Mouse (Mus musculus) heart, postnatal 14 days (tissue): ENCODE measurements around the gene 1700069L16Rik. TPM values are rescaled to one million over a fixed set of nuclear protein-coding genes. Genes with fewer than 3 reads are reported as not detected.

Experiments used
- DNase-seq, 2 experiments: peaks; one replicate each; pipeline ENCODE4 v3.0.0; 2021 to 2022
- intact Hi-C: fragments of 180-260 bp; cut with DNase I; formaldehyde crosslinking; loops from one replicate; pipeline ENCODE4 v1.15.1; 2025
- long read RNA-seq, 2 experiments: library from polyadenylated mRNA; stranded (forward); transcript quantifications; one replicate each; pipeline ENCODE4 v2.0.0; 2021
- total RNA-seq, 2 experiments: library from RNA; stranded (reverse); gene quantifications; 2 replicates each; pipeline ENCODE4 v1.2.3; 2021

Gene 1700069L16Rik
- not detected for total RNA-seq
- long read RNA-seq, experiment 1 = 0 reads
- long read RNA-seq, experiment 2 = 0 reads

DNA sequence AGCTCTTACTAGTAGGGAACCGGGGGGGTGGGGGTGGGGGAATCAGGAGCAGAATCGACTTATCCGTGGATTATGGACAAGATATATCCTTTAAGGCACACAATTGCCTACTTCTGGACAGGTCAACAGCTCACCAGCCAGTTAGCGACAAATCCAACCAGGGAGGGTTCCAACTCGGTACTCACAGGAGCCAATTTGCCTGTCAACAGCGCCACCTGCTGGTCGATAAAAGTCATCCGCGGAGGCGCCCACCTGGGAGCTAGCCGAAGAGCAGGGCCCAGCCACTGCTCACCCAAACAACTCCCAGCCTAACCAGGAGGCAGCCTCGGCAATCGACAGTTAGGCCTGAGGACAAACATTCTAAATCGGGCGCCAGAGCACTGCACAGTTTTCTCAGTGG is at the start of gene 1700069L16Rik:
Gene 1700069L16Rik, minus strand, starts transcription at position 327 of the 400 bp plus-strand sequence.
- peak; percentile 82 to 90 for DNase-seq
- intact Hi-C loops = loop anchor here (1.0 to 5.0 kb wide), 4 partner anchors 72 to 358 kb away; partner anchors contain the start of gene Cmklr1

- intact Hi-C loops = loop anchor here (1.0 to 2.0 kb wide), 2 partner anchors 42 to 181 kb away; no protein-coding TSS in a partner anchor
- peak; percentile 91 to 94 for DNase-seq
Measured at GRCm38 (mm10) chr5:113773664-113774063, 49.1 kb upstream of the 1700069L16Rik start.

DNA sequence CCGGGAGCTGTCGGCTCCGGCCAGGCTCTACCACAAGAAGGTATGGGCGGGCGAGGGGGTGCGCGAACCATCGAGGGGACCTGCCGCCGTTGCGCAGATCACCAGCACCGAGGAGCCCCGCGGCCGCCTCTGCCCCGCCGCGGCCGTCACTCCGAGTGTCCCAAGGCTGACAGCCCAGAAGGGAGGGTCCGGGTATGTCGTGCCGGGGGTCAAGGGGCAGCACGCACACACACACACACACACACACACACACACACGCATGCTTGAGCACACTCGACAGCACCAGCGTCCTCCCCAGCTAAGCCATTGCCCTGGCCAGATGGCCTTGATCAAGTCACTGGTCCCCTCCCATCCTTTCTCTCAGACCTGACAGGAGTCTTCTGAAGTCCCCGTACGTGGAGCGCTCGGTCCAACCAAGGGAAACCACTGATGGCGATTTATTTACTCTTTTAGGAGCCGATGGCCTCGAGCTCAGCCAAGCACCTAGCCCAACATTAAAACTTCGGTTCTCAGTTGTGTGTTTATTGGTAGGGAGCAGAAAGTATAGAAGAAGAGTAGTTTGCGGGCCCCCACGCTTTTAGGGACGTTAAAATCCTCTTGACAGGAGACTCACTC is 48.4 kb upstream of the 1700069L16Rik start:
- DNase-seq = no peak
- intact Hi-C loops = loop anchor here (2.0 kb wide), 1 partner anchor 182 kb away; no protein-coding TSS in a partner anchor

- intact Hi-C loops = loop anchor here (2.0 kb wide), 1 partner anchor 182 kb away; no protein-coding TSS in a partner anchor
- peak; percentile 98 to 99 for DNase-seq
Measured at GRCm38 (mm10) chr5:113772450-113772895, 47.9 kb upstream of the 1700069L16Rik start, which contains the start of the genes Sart3 and Iscu. Gene Sart3 (minus strand): TSS chr5:113772510. Gene Iscu (plus strand): TSS chr5:113772748.

GRCm38 (mm10) chr5:113771213-113772162 is 46.9 kb upstream of the 1700069L16Rik start:
- peak; percentile 82 to 85 for DNase-seq
- intact Hi-C loops = loop anchor here (2.0 kb wide), 1 partner anchor 183 kb away; no protein-coding TSS in a partner anchor

DNA sequence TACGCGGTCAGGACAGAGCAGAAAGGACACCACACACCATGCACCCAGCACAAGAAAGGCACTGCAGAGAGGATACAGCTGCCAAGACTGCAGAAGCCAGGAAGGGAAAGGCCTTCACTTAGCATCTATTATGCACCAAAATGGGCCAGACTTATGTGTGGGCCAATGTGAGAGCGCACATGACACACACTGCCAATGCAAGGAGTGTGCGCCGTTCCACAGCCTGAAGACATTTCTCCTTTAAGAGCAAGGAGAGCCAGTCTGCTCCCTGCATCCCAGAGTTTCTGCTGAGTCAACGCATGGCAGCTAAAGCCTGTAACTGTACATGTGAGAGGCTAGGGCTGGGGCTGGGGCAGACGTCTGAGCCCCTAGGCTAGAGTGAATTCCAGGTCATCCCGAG is 44.2 kb upstream of the 1700069L16Rik start:
- intact Hi-C loops = loop anchor here (2.0 kb wide), 1 partner anchor 32 kb away; no protein-coding TSS in a partner anchor
- DNase-seq = no peak

DNA sequence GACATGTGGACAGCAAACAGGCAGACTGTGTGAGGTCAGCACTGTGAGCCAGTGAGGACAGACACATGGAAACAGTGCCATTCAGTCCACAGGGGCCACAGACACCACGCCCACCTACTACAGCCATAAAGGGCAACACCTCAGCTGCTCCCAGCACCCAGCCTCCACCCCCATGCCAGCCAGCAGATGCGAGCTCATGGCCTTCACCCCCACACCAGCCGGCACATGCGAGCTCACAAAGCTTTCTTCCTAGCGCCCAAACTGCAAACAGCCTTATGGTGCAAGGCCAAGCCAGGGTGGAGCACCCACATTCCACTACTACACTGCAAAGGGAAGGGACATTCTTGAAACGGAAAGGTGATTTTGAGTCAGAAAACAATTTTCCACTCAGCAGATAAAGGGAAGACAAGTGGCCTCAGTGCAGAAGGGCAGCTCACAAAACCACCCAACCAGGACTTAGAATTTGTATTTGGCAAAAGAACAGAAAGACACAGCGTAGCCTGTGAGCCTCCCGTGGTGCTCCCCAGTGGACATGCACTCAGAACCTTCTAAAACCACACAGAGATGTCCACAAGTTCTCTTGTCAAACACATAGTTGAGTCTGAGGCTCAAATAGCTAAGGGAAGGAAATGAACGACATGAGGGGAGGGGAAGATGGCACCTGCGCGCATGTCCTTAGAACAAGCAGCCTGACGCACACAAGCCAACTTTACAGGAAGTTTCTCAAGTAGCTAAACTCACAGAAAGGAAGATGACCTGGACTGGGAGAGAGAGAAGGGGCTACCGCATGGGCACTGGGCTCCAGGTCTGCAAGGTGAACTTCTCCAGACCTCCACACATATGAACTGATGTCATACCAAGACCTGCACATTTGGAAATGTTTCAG is 41.3 kb upstream of the 1700069L16Rik start:
- no peak for DNase-seq
- intact Hi-C loops = no loop called here

GRCm38 (mm10) chr5:113764426-113764825 is 39.9 kb upstream of the 1700069L16Rik start:
- DNase-seq = no peak
- intact Hi-C loops = no loop called here

GRCm38 (mm10) chr5:113761585-113761984 is 37.0 kb upstream of the 1700069L16Rik start:
- no peak for DNase-seq
- intact Hi-C loops = no loop called here

- intact Hi-C loops = no loop called here
- no peak for DNase-seq
Measured at GRCm38 (mm10) chr5:113755347-113756030, 30.9 kb upstream of the 1700069L16Rik start.

- intact Hi-C loops = no loop called here
- no peak for DNase-seq
Measured at GRCm38 (mm10) chr5:113751521-113752157, 27.1 kb upstream of the 1700069L16Rik start.

DNA sequence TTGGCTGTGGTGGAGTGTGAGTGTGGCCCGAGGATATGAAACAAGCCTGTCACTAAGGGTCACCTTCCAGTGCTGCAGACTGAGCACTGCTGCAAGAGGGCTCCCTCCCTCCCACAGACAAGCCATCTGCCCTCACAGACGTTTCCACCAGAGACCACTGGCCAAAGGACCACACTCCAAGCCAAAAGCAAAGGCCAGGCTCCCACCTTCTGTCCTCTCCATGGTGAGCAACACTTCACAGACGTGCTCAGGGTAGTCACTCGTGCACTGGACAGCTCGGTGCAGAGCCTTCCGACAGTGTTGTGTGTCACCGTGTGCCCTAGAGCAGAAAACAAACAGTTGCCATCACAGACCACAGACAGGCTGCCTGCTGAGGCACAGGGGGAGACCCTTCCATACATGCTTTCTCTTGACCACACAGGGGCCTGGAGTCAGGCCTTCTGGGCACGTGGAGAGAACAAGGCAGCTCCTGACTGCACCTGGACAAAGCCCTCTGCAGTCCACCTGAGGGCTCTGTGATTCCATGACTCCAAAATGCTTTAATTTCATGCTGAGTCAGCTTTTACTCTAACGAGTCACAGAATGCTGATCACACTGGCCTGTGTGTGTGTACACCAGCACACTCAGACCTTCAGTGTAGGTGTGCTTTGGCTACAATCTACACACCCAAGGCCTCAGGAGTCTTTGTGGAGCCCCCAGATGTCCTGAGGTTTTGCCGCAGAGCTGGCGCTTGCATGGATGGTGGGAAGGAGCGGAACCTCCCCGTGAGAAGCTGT is 24.2 kb upstream of the 1700069L16Rik start:
- no peak for DNase-seq
- intact Hi-C loops = no loop called here

DNA sequence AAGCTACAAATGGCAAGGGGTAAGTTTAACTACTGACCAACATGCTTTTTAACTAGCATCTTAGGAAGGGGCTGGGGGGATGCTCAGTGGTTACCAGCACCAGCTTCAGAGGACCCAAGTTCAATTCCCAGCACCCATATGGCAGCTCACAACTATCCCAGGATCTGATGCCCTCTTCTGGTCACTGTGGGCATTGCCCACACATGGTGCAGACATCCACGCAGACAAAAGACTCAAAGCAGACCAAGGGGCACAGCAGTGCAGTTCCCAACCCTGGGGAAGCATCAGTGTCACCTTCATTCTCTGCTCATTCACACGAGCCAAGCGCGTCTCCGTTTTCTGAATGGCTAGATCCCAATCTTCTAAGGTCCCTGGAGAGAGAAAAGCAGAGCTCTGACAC is 23.1 kb upstream of the 1700069L16Rik start:
- no peak for DNase-seq
- intact Hi-C loops = no loop called here

DNA sequence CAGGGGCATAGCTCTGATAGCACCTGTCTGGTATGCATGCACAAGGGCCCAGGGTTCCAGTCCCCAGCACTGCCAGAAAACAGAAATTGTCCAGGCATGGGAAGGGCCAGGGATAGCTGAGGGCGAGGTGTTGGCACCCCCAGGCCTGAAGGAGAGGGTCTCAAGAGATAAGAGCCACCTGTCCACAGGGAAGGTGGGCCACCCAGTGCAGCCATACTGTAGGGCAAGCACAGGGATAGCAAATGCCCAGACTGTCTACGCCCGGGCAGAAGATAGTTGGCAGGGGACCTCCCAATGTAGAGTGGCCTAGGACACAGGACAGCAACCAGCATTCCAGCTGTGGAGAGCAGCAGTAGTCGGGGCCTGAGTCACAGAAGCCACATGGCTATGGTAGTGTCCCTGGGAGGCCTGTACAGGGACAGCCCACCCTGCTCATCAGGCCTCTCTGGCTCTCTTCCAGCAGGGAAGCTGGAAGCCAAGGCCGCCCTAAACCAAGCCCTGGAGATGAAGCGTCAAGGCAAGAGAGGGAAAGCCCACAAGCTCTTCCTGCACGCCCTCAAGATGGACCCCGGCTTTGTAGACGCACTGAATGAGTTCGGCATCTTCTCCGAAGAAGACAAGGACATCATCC is 13.2 kb upstream of the 1700069L16Rik start:
- intact Hi-C loops = loop anchor here (2.0 kb wide), 1 partner anchor 31 kb away; no protein-coding TSS in a partner anchor
- DNase-seq = no peak

- intact Hi-C loops = loop anchor here (2.0 kb wide), 1 partner anchor 32 kb away; no protein-coding TSS in a partner anchor
- DNase-seq = no peak
Measured at GRCm38 (mm10) chr5:113736522-113737164, 12.1 kb upstream of the 1700069L16Rik start.

DNA sequence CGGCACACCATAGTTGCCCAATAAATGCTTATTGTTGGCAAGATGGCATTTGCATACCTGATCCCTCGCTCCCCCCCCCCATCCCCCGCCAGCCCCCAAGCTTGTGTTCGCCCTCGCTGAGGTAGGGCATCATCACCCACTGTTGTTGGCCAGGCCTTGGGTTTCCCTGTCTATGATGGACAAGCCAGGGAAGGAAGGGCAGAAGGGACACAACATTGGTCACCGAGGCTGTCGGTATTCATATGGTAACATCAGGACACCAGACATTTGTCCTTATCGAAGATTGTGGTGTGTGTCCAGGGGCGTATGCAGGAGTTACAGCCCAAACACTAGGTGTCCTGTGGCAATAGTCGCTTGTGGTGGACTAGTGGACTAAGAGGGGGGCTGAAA is 11.5 kb upstream of the 1700069L16Rik start:
- DNase-seq = no peak
- intact Hi-C loops = loop anchor here (2.0 kb wide), 1 partner anchor 33 kb away; no protein-coding TSS in a partner anchor
